Mouse (Mus musculus): ENCODE results near the gene Il10. TPM values are rescaled to one million over a fixed set of nuclear protein-coding genes. Genes with fewer than 3 reads are reported as not detected.

Gene Il10
- total and polyA plus RNA-seq, 2 experiments from 2014 or later = not detected

DNA sequence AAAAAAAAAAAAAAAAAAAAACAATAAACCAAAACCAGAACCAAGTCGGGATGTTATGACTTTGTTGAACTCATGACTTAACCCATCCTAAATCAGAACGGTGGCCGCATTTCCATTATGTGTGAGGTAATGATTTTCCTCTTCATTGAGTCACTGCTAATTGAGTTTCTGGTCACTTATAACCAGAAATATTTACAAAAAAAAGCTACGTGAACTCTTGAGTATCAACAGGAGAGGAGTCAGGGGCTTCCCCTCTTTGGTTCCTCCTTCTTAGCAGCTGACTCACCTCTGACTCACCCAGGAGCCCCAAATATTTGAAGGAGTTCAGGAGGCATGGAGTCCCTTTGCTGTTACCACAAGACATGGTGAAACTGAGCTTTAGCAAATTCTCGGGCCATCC is 18.4 kb downstream of the Il10 start:
- TF ChIP-seq CTCF (IDR thresholded peaks at IDR 0.05; ENCODE audit: low read depth) (no peak), EP300 (IDR thresholded peaks at IDR 0.05; ENCODE audit: low read depth) (no peak)

DNA sequence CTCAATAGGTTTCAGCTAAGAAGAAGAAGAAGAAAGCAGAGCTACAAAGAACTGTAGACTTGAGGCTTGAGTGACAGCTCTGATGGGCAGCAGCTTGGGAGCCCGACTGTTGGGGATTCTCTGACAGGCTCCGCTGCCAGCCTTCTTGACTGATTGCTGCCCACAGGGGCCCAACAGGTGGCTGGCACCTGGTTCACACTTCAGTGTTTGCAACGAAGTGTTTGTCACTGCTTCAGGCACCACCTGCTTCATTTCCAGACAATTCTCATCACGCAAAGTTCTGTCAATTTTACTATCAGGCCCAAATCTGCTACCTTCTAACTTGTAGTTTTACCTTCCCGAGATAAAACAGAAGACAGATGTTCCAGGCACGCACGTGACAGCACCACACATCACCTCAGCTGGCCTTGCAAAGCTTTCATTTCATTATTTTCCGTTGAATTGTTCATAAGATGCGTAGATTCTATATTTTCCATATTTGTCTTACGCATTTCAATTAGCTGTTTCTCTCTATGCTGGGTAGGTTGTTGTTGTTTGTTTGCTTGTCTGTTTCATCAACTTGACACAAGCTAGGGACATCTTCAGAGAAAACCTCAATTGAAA is 18.9 kb downstream of the Il10 start:
- no peak for ATAC-seq (ENCODE audit: insufficient read depth, low read depth)

More for the DNA sequence above, 18.4 kb downstream of the Il10 start:
- Histone ChIP-seq H3K4me2 (ENCODE audit: low read depth, low read length) (no peak overlapping the region), H3K36me3 (replicated peaks; ENCODE audit: control insufficient read depth, insufficient read depth, low read length) (no peaks in the 10 kb centered on the region), H3K4me3 (ENCODE audit: low read depth, low read length) (no peak overlapping the region), H3K27ac (ENCODE audit: low read depth) (no peak overlapping the region), H3K9me3 (replicated peaks; ENCODE audit: control insufficient read depth, low read length) (0 out of 2 replicates have a peak, but pooled peaks cover 4% of the 10 kb centered on the region), H3K4me1 (ENCODE audit: control insufficient read depth, insufficient read depth) (no peaks in the 10 kb centered on the region), H3K27me3 (ENCODE audit: control insufficient read depth, insufficient read depth, low read length) (no peaks in the 10 kb centered on the region), H3K9ac (replicated peaks; ENCODE audit: low read depth, low read length) (no peak overlapping the region)
- ATAC-seq (ENCODE audit: insufficient read depth, low read depth) = no peak
- DNase-seq (ENCODE audit: low spot score) = no peak
- WGBS = 95% methylated on average over 5 of the region's 5 CpGs

DNA sequence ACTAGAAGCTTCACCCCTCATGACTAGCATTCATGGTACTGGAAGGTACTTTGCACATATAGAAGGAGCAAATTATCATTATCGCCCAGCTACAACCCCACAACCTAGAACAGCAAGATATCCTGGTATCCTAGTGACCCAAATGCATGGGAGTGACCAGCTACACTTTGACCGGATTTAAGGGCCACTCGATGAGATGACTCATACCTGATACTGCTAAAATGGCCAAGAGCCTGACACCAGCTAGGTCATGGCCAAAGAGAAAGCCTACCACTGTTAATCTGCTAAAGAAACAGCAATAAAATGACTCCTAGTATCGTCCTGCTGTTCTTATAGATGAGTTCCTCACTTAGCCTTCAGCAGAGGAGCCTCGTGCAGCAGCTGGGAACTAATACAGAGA is 19.8 kb downstream of the Il10 start:
- no peak for DNase-seq (ENCODE audit: low spot score)
- H3K4me2 ChIP-seq (ENCODE audit: low read depth, low read length) = no peak overlapping the region
- TF ChIP-seq CTCF (IDR thresholded peaks at IDR 0.05; ENCODE audit: low read depth) (no peak), EP300 (IDR thresholded peaks at IDR 0.05; ENCODE audit: low read depth) (no peak)
- H3K9me3 ChIP-seq (replicated peaks; ENCODE audit: control insufficient read depth, low read length) = 0 out of 2 replicates have a peak, but pooled peaks cover 4% of the 10 kb centered on the region
- H3K27me3 ChIP-seq (ENCODE audit: control insufficient read depth, insufficient read depth, low read length) = no peaks in the 10 kb centered on the region
- H3K9ac ChIP-seq (replicated peaks; ENCODE audit: low read depth, low read length) = no peak overlapping the region
- no peak overlapping the region for H3K27ac ChIP-seq (ENCODE audit: low read depth)
- no peaks in the 10 kb centered on the region for H3K4me1 ChIP-seq (ENCODE audit: control insufficient read depth, insufficient read depth)
- no peak for ATAC-seq (ENCODE audit: insufficient read depth, low read depth)
- H3K4me3 ChIP-seq (ENCODE audit: low read depth, low read length) = no peak overlapping the region
- WGBS = 77% methylated on average over 5 of the region's 5 CpGs
- H3K36me3 ChIP-seq (replicated peaks; ENCODE audit: control insufficient read depth, insufficient read depth, low read length) = no peaks in the 10 kb centered on the region

More for the DNA sequence above, 18.9 kb downstream of the Il10 start:
- Histone ChIP-seq H3K4me3 (ENCODE audit: low read depth, low read length) (no peak overlapping the region), H3K4me1 (ENCODE audit: control insufficient read depth, insufficient read depth) (no peaks in the 10 kb centered on the region), H3K4me2 (ENCODE audit: low read depth, low read length) (no peak overlapping the region), H3K27ac (ENCODE audit: low read depth) (no peak overlapping the region), H3K36me3 (replicated peaks; ENCODE audit: control insufficient read depth, insufficient read depth, low read length) (no peaks in the 10 kb centered on the region), H3K9me3 (replicated peaks; ENCODE audit: control insufficient read depth, low read length) (0 out of 2 replicates have a peak, but pooled peaks cover 4% of the 10 kb centered on the region), H3K9ac (replicated peaks; ENCODE audit: low read depth, low read length) (no peak overlapping the region), H3K27me3 (ENCODE audit: control insufficient read depth, insufficient read depth, low read length) (no peaks in the 10 kb centered on the region)
- WGBS = 87% methylated on average over 10 of the region's 10 CpGs
- TF ChIP-seq CTCF (IDR thresholded peaks at IDR 0.05; ENCODE audit: low read depth) = no peak
- no peak for TF ChIP-seq EP300 (IDR thresholded peaks at IDR 0.05; ENCODE audit: low read depth)
- no peak for DNase-seq (ENCODE audit: low spot score)

DNA sequence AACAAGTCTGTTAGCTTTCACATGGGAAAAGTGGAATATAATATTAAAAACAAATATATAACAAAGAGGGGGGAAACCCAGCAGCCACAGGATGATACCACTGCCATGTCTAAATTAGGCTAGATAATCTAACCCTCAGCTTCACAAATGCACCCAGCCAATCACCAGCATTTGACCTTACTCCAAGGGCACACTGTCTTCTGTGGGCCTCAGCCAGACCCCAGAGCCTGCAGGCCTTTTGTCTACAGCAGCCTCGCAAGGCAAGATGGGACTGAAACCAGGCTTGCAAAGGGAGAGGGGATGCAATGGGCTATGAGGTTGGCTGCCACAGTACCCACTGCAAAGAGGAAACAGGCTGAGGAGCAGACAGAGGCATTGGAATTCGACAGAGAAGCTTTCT is 22.6 kb downstream of the Il10 start:
- Histone ChIP-seq H3K27me3 (ENCODE audit: control insufficient read depth, insufficient read depth, low read length) (no peaks in the 10 kb centered on the region), H3K9ac (replicated peaks; ENCODE audit: low read depth, low read length) (no peak overlapping the region), H3K4me3 (ENCODE audit: low read depth, low read length) (no peak overlapping the region), H3K4me2 (ENCODE audit: low read depth, low read length) (no peak overlapping the region), H3K27ac (ENCODE audit: low read depth) (no peak overlapping the region), H3K4me1 (ENCODE audit: control insufficient read depth, insufficient read depth) (peaks cover 7% of the 10 kb centered on the region; the same call in 1 of the 2 replicates), H3K36me3 (replicated peaks; ENCODE audit: control insufficient read depth, insufficient read depth, low read length) (no peaks in the 10 kb centered on the region), H3K9me3 (replicated peaks; ENCODE audit: control insufficient read depth, low read length) (0 out of 2 replicates have a peak, but pooled peaks cover 4% of the 10 kb centered on the region)
- WGBS = 39% methylated on average over 2 of the region's 2 CpGs
- TF ChIP-seq CTCF (IDR thresholded peaks at IDR 0.05; ENCODE audit: low read depth) = no peak
- TF ChIP-seq EP300 (IDR thresholded peaks at IDR 0.05; ENCODE audit: low read depth) = no peak
- DNase-seq (ENCODE audit: low spot score) = no peak
- no peak; the same call in 1 of the 2 replicates for ATAC-seq (ENCODE audit: insufficient read depth, low read depth)

DNA sequence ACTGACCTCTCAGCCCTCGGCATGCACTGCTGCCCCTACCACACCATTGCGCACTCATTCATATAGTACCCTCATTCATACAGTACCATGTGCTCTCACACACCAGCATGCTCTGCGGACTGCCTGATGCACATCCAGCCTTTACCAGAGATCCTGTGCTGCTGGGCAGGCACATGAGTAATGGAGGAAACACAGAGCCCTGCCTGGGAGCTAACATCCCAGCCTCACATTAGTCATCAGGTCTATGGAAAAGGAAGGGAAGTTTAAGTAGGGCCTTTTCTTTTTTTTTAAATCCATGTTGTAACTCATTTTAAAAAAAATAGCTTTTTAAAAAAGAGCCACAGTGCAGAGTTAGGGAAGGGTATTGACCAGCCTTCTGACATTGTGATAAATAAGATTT is 23.1 kb downstream of the Il10 start:
- TF ChIP-seq CTCF (IDR thresholded peaks at IDR 0.05; ENCODE audit: low read depth) (no peak), EP300 (IDR thresholded peaks at IDR 0.05; ENCODE audit: low read depth) (no peak)
- H3K36me3 ChIP-seq (replicated peaks; ENCODE audit: control insufficient read depth, insufficient read depth, low read length) = no peaks in the 10 kb centered on the region
- no peak overlapping the region for H3K4me3 ChIP-seq (ENCODE audit: low read depth, low read length)
- 98% methylated on average over 3 of the region's 3 CpGs for WGBS
- ATAC-seq (ENCODE audit: insufficient read depth, low read depth) (no peak), DNase-seq (ENCODE audit: low spot score) (no peak)
- no peaks in the 10 kb centered on the region for H3K27me3 ChIP-seq (ENCODE audit: control insufficient read depth, insufficient read depth, low read length)
- no peak overlapping the region for H3K27ac ChIP-seq (ENCODE audit: low read depth)
- 0 out of 2 replicates have a peak, but pooled peaks cover under 1% of the 10 kb centered on the region for H3K9me3 ChIP-seq (replicated peaks; ENCODE audit: control insufficient read depth, low read length)
- H3K4me2 ChIP-seq (ENCODE audit: low read depth, low read length) = no peak overlapping the region
- no peak overlapping the region for H3K9ac ChIP-seq (replicated peaks; ENCODE audit: low read depth, low read length)
- H3K4me1 ChIP-seq (ENCODE audit: control insufficient read depth, insufficient read depth) = peaks cover 7% of the 10 kb centered on the region; the same call in 1 of the 2 replicates

DNA sequence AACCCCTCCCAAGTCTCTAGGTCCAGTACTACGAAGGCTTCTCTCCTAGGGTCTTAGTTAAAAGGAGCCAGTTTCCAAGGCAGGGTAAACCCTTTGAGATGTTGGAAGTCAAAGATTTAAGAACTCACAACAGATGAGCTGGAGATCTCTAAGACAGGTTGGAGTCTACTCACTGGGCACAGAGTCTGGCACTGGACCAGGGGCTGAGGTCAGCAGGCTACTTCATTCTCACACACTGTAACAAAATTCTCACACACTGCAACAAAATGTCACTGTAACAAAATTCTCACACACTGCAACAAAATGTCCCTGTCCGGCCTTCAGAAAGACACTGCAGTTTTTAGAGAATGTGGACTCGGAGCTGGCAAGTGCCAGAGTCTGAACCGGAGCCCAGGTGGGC is 24.0 kb downstream of the Il10 start:
- no peak overlapping the region for H3K27ac ChIP-seq (ENCODE audit: low read depth)
- TF ChIP-seq EP300 (IDR thresholded peaks at IDR 0.05; ENCODE audit: low read depth) (no peak), CTCF (IDR thresholded peaks at IDR 0.05; ENCODE audit: low read depth) (no peak)
- no peak for DNase-seq (ENCODE audit: low spot score)
- no peaks in the 10 kb centered on the region for H3K9me3 ChIP-seq (replicated peaks; ENCODE audit: control insufficient read depth, low read length)
- H3K4me1 ChIP-seq (ENCODE audit: control insufficient read depth, insufficient read depth) = peaks cover 7% of the 10 kb centered on the region; the same call in 1 of the 2 replicates
- no peaks in the 10 kb centered on the region for H3K36me3 ChIP-seq (replicated peaks; ENCODE audit: control insufficient read depth, insufficient read depth, low read length)
- no peak overlapping the region for H3K4me3 ChIP-seq (ENCODE audit: low read depth, low read length)
- H3K9ac ChIP-seq (replicated peaks; ENCODE audit: low read depth, low read length) = no peak overlapping the region
- WGBS = 98% methylated on average over 4 of the region's 4 CpGs
- no peak for ATAC-seq (ENCODE audit: insufficient read depth, low read depth)
- no peaks in the 10 kb centered on the region for H3K27me3 ChIP-seq (ENCODE audit: control insufficient read depth, insufficient read depth, low read length)
- H3K4me2 ChIP-seq (ENCODE audit: low read depth, low read length) = no peak overlapping the region
